Mouse (Mus musculus): Measurements from ENCODE around the gene Cdhr3. TPM values are rescaled to one million over a fixed set of nuclear protein-coding genes. Genes with fewer than 3 reads are reported as not detected.

Cdhr3 gene
- polyA plus RNA-seq, 1 experiment from 2014 or later: 0.80 TPM

- Histone ChIP-seq H3K36me3 (ENCODE audit: control insufficient read depth, insufficient read depth, low read length) (no peaks in the 10 kb centered on the region), H3K27ac (ENCODE audit: low read length) (no peak overlapping the region), H3K27me3 (ENCODE audit: control insufficient read depth, insufficient read depth, low read length) (no peaks in the 10 kb centered on the region), H3K4me3 (replicated peaks; ENCODE audit: low read length) (no peak overlapping the region), H3K9me3 (replicated peaks; ENCODE audit: control insufficient read depth, low read length) (no peaks in the 10 kb centered on the region), H3K9ac (ENCODE audit: low read length) (no peak overlapping the region), H3K4me1 (ENCODE audit: control insufficient read depth, insufficient read depth, low read length) (0 out of 2 replicates have a peak, but pooled peaks cover 4% of the 10 kb centered on the region), H3K4me2 (ENCODE audit: low read depth, low read length) (peak overlapping the region; percentile 35; the same call in 1 of the 2 replicates)
- ATAC-seq (ENCODE audit: insufficient read depth, low FRiP score): no peak
- WGBS: 36% methylated on average over 11 of the region's 11 CpGs
These were observed 57.5 kb downstream of the Cdhr3 start for GRCm38 (mm10) chr12:33035089-33035718.

- Histone ChIP-seq H3K27ac (ENCODE audit: low read length) (no peak overlapping the region), H3K36me3 (ENCODE audit: control insufficient read depth, insufficient read depth, low read length) (no peaks in the 10 kb centered on the region), H3K4me2 (ENCODE audit: low read depth, low read length) (no peak overlapping the region), H3K4me3 (replicated peaks; ENCODE audit: low read length) (no peak overlapping the region), H3K27me3 (ENCODE audit: control insufficient read depth, insufficient read depth, low read length) (no peaks in the 10 kb centered on the region), H3K9me3 (replicated peaks; ENCODE audit: control insufficient read depth, low read length) (no peaks in the 10 kb centered on the region), H3K4me1 (ENCODE audit: control insufficient read depth, insufficient read depth, low read length) (0 out of 2 replicates have a peak, but pooled peaks cover 4% of the 10 kb centered on the region), H3K9ac (ENCODE audit: low read length) (no peak overlapping the region)
- 37% methylated on average over 12 of the region's 12 CpGs for WGBS
- ATAC-seq (ENCODE audit: insufficient read depth, low FRiP score): no peak
These were observed 58.2 kb downstream of the Cdhr3 start for GRCm38 (mm10) chr12:33034343-33035088.

- ATAC-seq (ENCODE audit: insufficient read depth, low FRiP score): no peak
- Histone ChIP-seq H3K27ac (ENCODE audit: low read length) (no peak overlapping the region), H3K4me1 (ENCODE audit: control insufficient read depth, insufficient read depth, low read length) (0 out of 2 replicates have a peak, but pooled peaks cover 6% of the 10 kb centered on the region), H3K4me2 (ENCODE audit: low read depth, low read length) (no peak overlapping the region), H3K4me3 (replicated peaks; ENCODE audit: low read length) (no peak overlapping the region), H3K27me3 (ENCODE audit: control insufficient read depth, insufficient read depth, low read length) (no peaks in the 10 kb centered on the region), H3K36me3 (ENCODE audit: control insufficient read depth, insufficient read depth, low read length) (no peaks in the 10 kb centered on the region), H3K9ac (ENCODE audit: low read length) (no peak overlapping the region), H3K9me3 (replicated peaks; ENCODE audit: control insufficient read depth, low read length) (no peaks in the 10 kb centered on the region)
- WGBS: 31% methylated on average over 6 of the region's 6 CpGs
These were observed 59.5 kb downstream of the Cdhr3 start for GRCm38 (mm10) chr12:33033221-33033620.

GRCm38 (mm10) chr12:33030589-33030988, 62.1 kb downstream of the Cdhr3 start:
- Histone ChIP-seq H3K36me3 (ENCODE audit: control insufficient read depth, insufficient read depth, low read length) (no peaks in the 10 kb centered on the region), H3K9me3 (replicated peaks; ENCODE audit: control insufficient read depth, low read length) (no peaks in the 10 kb centered on the region), H3K27me3 (ENCODE audit: control insufficient read depth, insufficient read depth, low read length) (no peaks in the 10 kb centered on the region), H3K27ac (ENCODE audit: low read length) (no peak overlapping the region), H3K4me1 (ENCODE audit: control insufficient read depth, insufficient read depth, low read length) (peaks cover 7% of the 10 kb centered on the region; the same call in 1 of the 2 replicates), H3K4me3 (replicated peaks; ENCODE audit: low read length) (no peak overlapping the region), H3K4me2 (ENCODE audit: low read depth, low read length) (no peak overlapping the region), H3K9ac (ENCODE audit: low read length) (no peak overlapping the region)
- 81% methylated on average over 2 of the region's 2 CpGs for WGBS
- no peak for ATAC-seq (ENCODE audit: insufficient read depth, low FRiP score)

GRCm38 (mm10) chr12:33030066-33030465, 62.6 kb downstream of the Cdhr3 start:
- Histone ChIP-seq H3K27ac (ENCODE audit: low read length) (no peak overlapping the region), H3K4me2 (ENCODE audit: low read depth, low read length) (no peak overlapping the region), H3K4me3 (replicated peaks; ENCODE audit: low read length) (no peak overlapping the region), H3K4me1 (ENCODE audit: control insufficient read depth, insufficient read depth, low read length) (peaks cover 7% of the 10 kb centered on the region; the same call in 1 of the 2 replicates), H3K27me3 (ENCODE audit: control insufficient read depth, insufficient read depth, low read length) (no peaks in the 10 kb centered on the region), H3K9ac (ENCODE audit: low read length) (no peak overlapping the region), H3K9me3 (replicated peaks; ENCODE audit: control insufficient read depth, low read length) (no peaks in the 10 kb centered on the region), H3K36me3 (ENCODE audit: control insufficient read depth, insufficient read depth, low read length) (no peaks in the 10 kb centered on the region)
- WGBS: 60% methylated on average over 13 of the region's 13 CpGs
- no peak for ATAC-seq (ENCODE audit: insufficient read depth, low FRiP score)

- 64% methylated on average over 13 of the region's 13 CpGs for WGBS
- ATAC-seq (ENCODE audit: insufficient read depth, low FRiP score): no peak
- no peak overlapping the region for H3K9ac ChIP-seq (ENCODE audit: low read length)
- H3K4me1 ChIP-seq (ENCODE audit: control insufficient read depth, insufficient read depth, low read length): peaks cover 7% of the 10 kb centered on the region; the same call in 1 of the 2 replicates
- no peaks in the 10 kb centered on the region for H3K36me3 ChIP-seq (ENCODE audit: control insufficient read depth, insufficient read depth, low read length)
- H3K4me3 ChIP-seq (replicated peaks; ENCODE audit: low read length): no peak overlapping the region
- H3K27me3 ChIP-seq (ENCODE audit: control insufficient read depth, insufficient read depth, low read length): no peaks in the 10 kb centered on the region
- H3K27ac ChIP-seq (ENCODE audit: low read length): no peak overlapping the region
- H3K4me2 ChIP-seq (ENCODE audit: low read depth, low read length): no peak overlapping the region
- H3K9me3 ChIP-seq (replicated peaks; ENCODE audit: control insufficient read depth, low read length): no peaks in the 10 kb centered on the region
These were observed 64.0 kb downstream of the Cdhr3 start for GRCm38 (mm10) chr12:33028708-33029107.

GRCm38 (mm10) chr12:33028109-33028691, 64.5 kb downstream of the Cdhr3 start:
- ATAC-seq (ENCODE audit: insufficient read depth, low FRiP score): no peak
- no peak overlapping the region for H3K9ac ChIP-seq (ENCODE audit: low read length)
- H3K4me2 ChIP-seq (ENCODE audit: low read depth, low read length): no peak overlapping the region
- no peak overlapping the region for H3K4me3 ChIP-seq (replicated peaks; ENCODE audit: low read length)
- H3K9me3 ChIP-seq (replicated peaks; ENCODE audit: control insufficient read depth, low read length): no peaks in the 10 kb centered on the region
- H3K27ac ChIP-seq (ENCODE audit: low read length): no peak overlapping the region
- H3K4me1 ChIP-seq (ENCODE audit: control insufficient read depth, insufficient read depth, low read length): peaks cover 7% of the 10 kb centered on the region; the same call in 1 of the 2 replicates
- H3K27me3 ChIP-seq (ENCODE audit: control insufficient read depth, insufficient read depth, low read length): no peaks in the 10 kb centered on the region
- WGBS: 57% methylated on average over 10 of the region's 10 CpGs
- H3K36me3 ChIP-seq (ENCODE audit: control insufficient read depth, insufficient read depth, low read length): no peaks in the 10 kb centered on the region

- Histone ChIP-seq H3K4me2 (ENCODE audit: low read depth, low read length) (peak overlapping the region; percentile 20; the same call in 1 of the 2 replicates), H3K27ac (ENCODE audit: low read length) (peak overlapping the region; percentile 16; the same call in 1 of the 2 replicates), H3K9me3 (replicated peaks; ENCODE audit: control insufficient read depth, low read length) (no peaks in the 10 kb centered on the region), H3K9ac (ENCODE audit: low read length) (peak overlapping the region; percentile 32; the same call in 1 of the 2 replicates), H3K27me3 (ENCODE audit: control insufficient read depth, insufficient read depth, low read length) (no peaks in the 10 kb centered on the region), H3K4me3 (replicated peaks; ENCODE audit: low read length) (no peak overlapping the region), H3K4me1 (ENCODE audit: control insufficient read depth, insufficient read depth, low read length) (peaks cover 7% of the 10 kb centered on the region; the same call in 1 of the 2 replicates), H3K36me3 (ENCODE audit: control insufficient read depth, insufficient read depth, low read length) (no peaks in the 10 kb centered on the region)
- WGBS: 3% methylated on average over 10 of the region's 10 CpGs
- ATAC-seq (ENCODE audit: insufficient read depth, low FRiP score): peak; percentile 72; the same call in 1 of the 2 replicates
These were observed 65.6 kb downstream of the Cdhr3 start for GRCm38 (mm10) chr12:33027093-33027492.

- 77% methylated on average over 6 of the region's 6 CpGs for WGBS
- Histone ChIP-seq H3K27ac (ENCODE audit: low read length) (no peak overlapping the region), H3K27me3 (ENCODE audit: control insufficient read depth, insufficient read depth, low read length) (no peaks in the 10 kb centered on the region), H3K4me1 (ENCODE audit: control insufficient read depth, insufficient read depth, low read length) (peaks cover 7% of the 10 kb centered on the region; the same call in 1 of the 2 replicates), H3K4me3 (replicated peaks; ENCODE audit: low read length) (no peak overlapping the region), H3K4me2 (ENCODE audit: low read depth, low read length) (no peak overlapping the region), H3K36me3 (ENCODE audit: control insufficient read depth, insufficient read depth, low read length) (no peaks in the 10 kb centered on the region), H3K9me3 (replicated peaks; ENCODE audit: control insufficient read depth, low read length) (no peaks in the 10 kb centered on the region), H3K9ac (ENCODE audit: low read length) (no peak overlapping the region)
- no peak for ATAC-seq (ENCODE audit: insufficient read depth, low FRiP score)
These were observed 68.2 kb downstream of the Cdhr3 start for GRCm38 (mm10) chr12:33024524-33024923.

Data from stomach, embryonic 16.5 days (tissue).